Mouse (Mus musculus) heart, adult 2 months (tissue): ENCODE data around the gene Olfr1163.

Experiments
- CTCF ChIP-seq: fragments of 200-600 bp; IDR thresholded peaks from 2 replicates; pipeline ENCODE4 v1.8.1; 2022; ENCODE audit warnings: antibody characterized with exemption, mild to moderate bottlenecking, moderate library complexity
- EP300 ChIP-seq: fragments of 200-500 bp; IDR thresholded peaks from 2 replicates; pipeline ENCODE4 v1.6.1; 2011; ENCODE audit warnings: low read depth, low read length, control low read depth; ENCODE audit not compliant: insufficient read depth
- POLR2A ChIP-seq: fragments of 200-500 bp; IDR thresholded peaks from 2 replicates; pipeline ENCODE4 v1.6.1; 2011; ENCODE audit warnings: mild to moderate bottlenecking, low read depth, low read length, control low read depth; ENCODE audit not compliant: insufficient read depth

- TF ChIP-seq CTCF, result no peak
- TF ChIP-seq EP300, result no peak
- no peak for TF ChIP-seq POLR2A
Measured at GRCm38 (mm10) chr2:88093866-88094265, 22.2 kb upstream of the Olfr1163 start, which contains the start of gene Olfr1164.
